Mouse (Mus musculus): ENCODE measurements around the gene Nedd9. TPM values are rescaled to one million over a fixed set of nuclear protein-coding genes. Genes with fewer than 3 reads are reported as not detected.

Gene Nedd9
- polyA plus RNA-seq, 1 experiment from 2014 or later, result 11.1 TPM

DNA sequence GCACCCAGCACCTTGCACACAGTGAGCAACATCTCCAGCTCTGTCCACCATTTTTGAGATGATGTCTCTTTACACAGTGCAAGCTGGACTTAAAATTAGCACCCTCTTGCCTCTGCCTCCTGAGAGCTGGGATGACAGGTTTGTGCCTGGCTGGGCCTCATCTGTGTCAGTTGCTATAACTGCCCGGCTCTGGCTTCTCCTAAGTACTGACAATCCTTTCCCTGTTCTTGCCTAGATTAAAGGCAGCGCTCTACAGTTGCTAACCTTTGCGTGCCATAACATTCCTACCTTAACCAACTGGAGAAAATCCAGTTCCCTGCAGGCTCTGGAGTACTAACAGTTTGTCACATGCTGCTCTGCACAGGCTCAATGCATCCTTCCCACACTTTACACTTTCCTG, 77.9 kb downstream of the Nedd9 start:
- DNase-seq (ENCODE audit: low spot score), result no peak
- no peaks in the 10 kb centered on the region for H3K9me3 ChIP-seq (replicated peaks)
- H3K27me3 ChIP-seq (ENCODE audit: low read depth, poor library complexity, severe bottlenecking), result no peaks in the 10 kb centered on the region
- no peak overlapping the region for H3K4me3 ChIP-seq
- no peaks in the 10 kb centered on the region for H3K36me3 ChIP-seq
- H3K27ac ChIP-seq, result no peak overlapping the region
- WGBS, result 78% methylated on average over 3 of the region's 3 CpGs
- H3K4me1 ChIP-seq, result no peaks in the 10 kb centered on the region

DNA sequence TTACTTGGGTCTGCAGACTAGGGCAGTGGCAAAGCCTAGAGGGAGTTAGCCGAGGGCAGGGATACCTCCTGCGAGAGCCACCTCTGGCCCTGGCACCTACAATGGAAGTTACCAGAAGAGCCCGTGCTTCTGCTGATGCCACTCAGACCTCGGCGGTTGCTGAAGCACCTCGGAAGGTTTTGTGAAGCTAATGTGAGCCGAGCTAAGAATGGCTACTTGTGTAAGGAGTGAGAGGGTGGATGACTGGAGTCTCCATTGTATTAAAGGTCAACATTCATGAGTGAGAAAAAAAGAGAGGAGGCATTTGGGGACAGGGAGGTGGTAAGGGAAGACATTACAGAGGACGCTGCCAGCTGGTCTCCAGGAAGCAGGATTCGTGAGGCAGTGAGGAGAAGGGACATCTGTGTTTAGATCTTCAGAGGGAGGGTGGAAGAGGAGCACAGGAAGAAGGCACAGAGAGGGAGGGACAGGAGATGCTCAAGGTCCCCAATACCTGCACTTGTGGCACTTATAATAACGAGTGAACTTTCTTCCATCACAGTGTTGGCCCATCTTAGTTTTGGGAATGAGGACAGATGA, 78.7 kb downstream of the Nedd9 start:
- Histone ChIP-seq H3K9me3 (replicated peaks) (no peaks in the 10 kb centered on the region), H3K36me3 (no peaks in the 10 kb centered on the region), H3K27ac (no peak overlapping the region), H3K4me1 (no peaks in the 10 kb centered on the region), H3K4me3 (no peak overlapping the region), H3K27me3 (ENCODE audit: low read depth, poor library complexity, severe bottlenecking) (no peaks in the 10 kb centered on the region)
- no peak for DNase-seq (ENCODE audit: low spot score)
- WGBS, result 88% methylated on average over 10 of the region's 10 CpGs

- no peak for DNase-seq (ENCODE audit: low spot score)
- 92% methylated on average over 5 of the region's 5 CpGs for WGBS
These were observed 82.2 kb downstream of the Nedd9 start for GRCm38 (mm10) chr13:41405009-41405408.

DNA sequence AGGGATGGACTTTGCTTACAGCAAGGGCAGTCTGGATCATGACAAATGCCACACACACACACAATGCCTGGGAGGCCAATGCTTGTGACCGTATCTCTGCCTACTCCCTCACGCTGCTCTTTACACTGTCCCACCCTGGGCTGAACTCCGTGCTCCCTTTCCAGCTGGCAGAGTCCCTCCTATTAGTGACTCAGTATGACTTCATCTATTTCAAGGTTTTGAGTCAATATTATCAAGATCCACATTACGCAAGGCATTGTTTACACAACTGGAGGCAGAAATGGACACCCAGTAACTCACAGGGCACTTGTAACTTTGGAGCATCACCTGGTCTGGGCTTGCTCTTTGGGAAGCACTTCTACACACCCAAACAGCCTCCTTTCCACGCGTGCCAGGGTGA, 83.3 kb downstream of the Nedd9 start:
- DNase-seq (ENCODE audit: low spot score), result no peak
- Histone ChIP-seq H3K27me3 (ENCODE audit: low read depth, poor library complexity, severe bottlenecking) (no peaks in the 10 kb centered on the region), H3K27ac (no peak overlapping the region), H3K36me3 (no peaks in the 10 kb centered on the region), H3K4me3 (no peak overlapping the region), H3K4me1 (0 out of 2 replicates have a peak, but pooled peaks cover 3% of the 10 kb centered on the region), H3K9me3 (replicated peaks) (no peaks in the 10 kb centered on the region)
- WGBS, result 93% methylated on average over 6 of the region's 6 CpGs

More at GRCm38 (mm10) chr13:41405009-41405408, 82.2 kb downstream of the Nedd9 start:
- Histone ChIP-seq H3K36me3 (no peaks in the 10 kb centered on the region), H3K27me3 (ENCODE audit: low read depth, poor library complexity, severe bottlenecking) (no peaks in the 10 kb centered on the region), H3K9me3 (replicated peaks) (no peaks in the 10 kb centered on the region), H3K4me1 (0 out of 2 replicates have a peak, but pooled peaks cover 3% of the 10 kb centered on the region), H3K27ac (no peak overlapping the region), H3K4me3 (no peak overlapping the region)

DNA sequence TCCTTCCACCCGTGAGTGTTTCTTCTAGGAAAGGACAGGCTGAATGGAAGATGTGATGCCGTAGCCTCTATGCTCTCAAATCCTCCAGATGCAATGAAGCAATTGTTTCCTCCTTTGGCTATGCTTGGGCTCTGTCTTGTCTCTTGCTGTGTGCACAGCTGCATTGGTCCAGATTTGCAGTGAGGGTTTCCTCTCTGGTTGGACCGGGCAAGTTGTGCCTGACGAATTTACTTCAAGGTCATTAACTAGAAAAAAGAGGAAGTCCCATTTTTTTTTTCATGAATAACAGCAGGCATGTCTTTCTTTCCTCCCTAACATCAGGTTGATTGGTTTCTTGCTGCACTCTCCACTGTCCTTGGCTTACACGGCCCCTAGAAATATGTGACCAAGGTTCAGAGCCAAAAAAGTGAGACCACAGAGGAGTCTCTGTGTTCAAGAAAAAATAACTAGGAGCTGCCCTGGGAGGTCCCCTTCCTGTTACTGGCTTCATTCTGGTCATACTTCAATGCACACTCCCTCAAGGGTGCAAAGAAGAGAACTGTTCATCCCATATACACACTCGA, 84.6 kb downstream of the Nedd9 start:
- no peak for DNase-seq (ENCODE audit: low spot score)
- Histone ChIP-seq H3K4me3 (no peak overlapping the region), H3K36me3 (no peaks in the 10 kb centered on the region), H3K4me1 (0 out of 2 replicates have a peak, but pooled peaks cover 3% of the 10 kb centered on the region), H3K27ac (no peak overlapping the region), H3K9me3 (replicated peaks) (no peaks in the 10 kb centered on the region), H3K27me3 (ENCODE audit: low read depth, poor library complexity, severe bottlenecking) (no peaks in the 10 kb centered on the region)
- WGBS, result 76% methylated on average over 6 of the region's 6 CpGs

DNA sequence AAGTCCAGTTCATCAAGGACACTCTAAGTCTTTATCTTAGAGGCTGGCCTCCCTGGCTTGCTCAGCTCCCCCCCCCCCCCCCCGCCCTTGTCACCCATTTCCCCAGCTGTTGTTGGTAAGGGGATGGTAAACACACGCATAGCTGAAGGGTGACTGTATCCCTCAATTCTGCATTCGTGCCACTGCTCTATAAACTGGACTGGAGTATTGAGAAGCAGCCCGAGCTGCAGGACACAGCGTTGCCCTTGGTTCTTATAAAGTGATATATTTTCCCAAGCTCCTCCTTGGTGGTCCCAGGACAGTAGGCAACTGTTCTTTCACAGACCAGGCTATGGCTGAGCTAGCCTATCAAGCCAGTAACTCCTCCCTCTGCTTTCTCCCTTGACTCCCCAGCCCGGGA, 85.4 kb downstream of the Nedd9 start:
- Histone ChIP-seq H3K27ac (no peak overlapping the region), H3K36me3 (no peaks in the 10 kb centered on the region), H3K4me3 (no peak overlapping the region), H3K4me1 (0 out of 2 replicates have a peak, but pooled peaks cover 3% of the 10 kb centered on the region), H3K27me3 (ENCODE audit: low read depth, poor library complexity, severe bottlenecking) (no peaks in the 10 kb centered on the region), H3K9me3 (replicated peaks) (no peaks in the 10 kb centered on the region)
- 77% methylated on average over 6 of the region's 6 CpGs for WGBS
- DNase-seq (ENCODE audit: low spot score), result no peak

- no peak overlapping the region for H3K27ac ChIP-seq
- no peak for DNase-seq (ENCODE audit: low spot score)
- H3K4me1 ChIP-seq, result 0 out of 2 replicates have a peak, but pooled peaks cover 3% of the 10 kb centered on the region
- H3K9me3 ChIP-seq (replicated peaks), result no peaks in the 10 kb centered on the region
- WGBS, result 83% methylated on average over 3 of the region's 3 CpGs
- no peaks in the 10 kb centered on the region for H3K27me3 ChIP-seq (ENCODE audit: low read depth, poor library complexity, severe bottlenecking)
- H3K36me3 ChIP-seq, result no peaks in the 10 kb centered on the region
- no peak overlapping the region for H3K4me3 ChIP-seq
These were observed 86.9 kb downstream of the Nedd9 start for GRCm38 (mm10) chr13:41400289-41400688.

DNA sequence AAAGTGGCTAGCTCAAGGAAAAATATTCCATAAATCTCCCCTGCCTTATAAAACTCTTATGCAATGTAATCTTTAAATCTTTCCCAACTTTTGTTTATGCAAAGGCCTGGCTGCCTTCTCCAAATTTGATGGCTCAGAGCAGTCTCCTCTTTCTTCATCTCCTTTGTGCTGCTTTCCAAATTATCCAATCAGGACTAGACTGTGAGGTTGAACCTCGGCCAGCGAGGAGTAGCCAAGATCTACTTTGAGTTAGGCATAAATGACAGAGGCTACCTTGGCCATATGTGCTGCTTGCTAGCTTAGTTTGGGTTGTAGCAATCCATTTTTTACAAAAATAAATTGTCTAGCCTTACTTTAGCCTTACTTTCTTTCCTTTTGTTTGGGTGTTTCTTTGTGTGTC, 95.0 kb downstream of the Nedd9 start:
- no peak overlapping the region for H3K4me3 ChIP-seq
- no peaks in the 10 kb centered on the region for H3K27me3 ChIP-seq (ENCODE audit: low read depth, poor library complexity, severe bottlenecking)
- WGBS, result 96% methylated on average over 2 of the region's 2 CpGs
- no peaks in the 10 kb centered on the region for H3K36me3 ChIP-seq
- DNase-seq (ENCODE audit: low spot score), result no peak
- no peaks in the 10 kb centered on the region for H3K4me1 ChIP-seq
- no peaks in the 10 kb centered on the region for H3K9me3 ChIP-seq (replicated peaks)
- H3K27ac ChIP-seq, result no peak overlapping the region

DNA sequence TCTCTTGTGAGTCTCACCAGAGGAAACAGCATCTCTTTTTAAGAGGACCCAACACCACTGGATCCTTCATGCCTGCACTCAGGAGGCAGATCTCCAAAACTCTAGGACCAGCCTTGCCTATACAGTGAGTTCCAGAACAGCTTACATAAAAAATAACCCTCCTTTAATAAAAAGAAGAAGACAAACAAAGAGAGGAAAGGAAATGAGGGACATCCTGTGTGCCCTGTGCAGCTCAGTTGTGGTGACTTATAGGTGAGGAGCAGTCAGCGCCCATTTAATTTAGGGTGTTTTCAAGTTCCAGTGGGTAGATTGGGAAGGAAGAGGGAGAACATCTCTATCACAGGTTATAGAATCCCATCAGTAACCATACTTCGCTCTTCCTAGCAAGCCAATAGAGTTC, 96.5 kb downstream of the Nedd9 start:
- DNase-seq (ENCODE audit: low spot score), result no peak
- Histone ChIP-seq H3K36me3 (no peaks in the 10 kb centered on the region), H3K27ac (no peak overlapping the region), H3K4me1 (no peaks in the 10 kb centered on the region), H3K27me3 (ENCODE audit: low read depth, poor library complexity, severe bottlenecking) (no peaks in the 10 kb centered on the region), H3K4me3 (no peak overlapping the region), H3K9me3 (replicated peaks) (no peaks in the 10 kb centered on the region)
- 91% methylated on average over 2 of the region's 2 CpGs for WGBS

GRCm38 (mm10) chr13:41386581-41386980, 100.6 kb downstream of the Nedd9 start:
- Histone ChIP-seq H3K27ac (no peak overlapping the region), H3K4me3 (no peak overlapping the region), H3K9me3 (replicated peaks) (no peaks in the 10 kb centered on the region), H3K36me3 (no peaks in the 10 kb centered on the region), H3K27me3 (ENCODE audit: low read depth, poor library complexity, severe bottlenecking) (no peaks in the 10 kb centered on the region), H3K4me1 (no peaks in the 10 kb centered on the region)
- DNase-seq (ENCODE audit: low spot score), result no peak
- WGBS, result 71% methylated on average over 4 of the region's 4 CpGs

DNA sequence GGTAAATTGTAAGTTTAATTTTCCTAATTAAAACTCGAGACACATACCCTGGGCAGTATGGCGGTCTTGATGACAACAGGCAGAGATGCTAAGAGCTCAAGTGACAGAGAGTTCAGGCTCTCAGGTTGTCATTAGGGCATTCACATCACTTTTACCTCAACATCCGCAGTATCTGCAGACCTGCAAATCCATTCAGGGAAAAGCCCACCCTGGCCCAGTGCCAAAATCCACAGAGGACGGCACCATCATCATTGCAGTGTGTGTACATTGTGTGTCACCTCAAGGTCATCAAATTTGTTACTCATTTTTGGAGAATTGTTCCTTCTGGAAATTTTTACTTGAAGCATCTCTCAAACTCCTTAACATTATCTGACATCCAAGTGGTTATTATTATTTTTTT, 102.3 kb downstream of the Nedd9 start:
- no peak overlapping the region for H3K27ac ChIP-seq
- 89% methylated on average over 4 of the region's 4 CpGs for WGBS
- H3K4me3 ChIP-seq, result no peak overlapping the region
- DNase-seq (ENCODE audit: low spot score), result no peak
- no peaks in the 10 kb centered on the region for H3K36me3 ChIP-seq
- H3K9me3 ChIP-seq (replicated peaks), result no peaks in the 10 kb centered on the region
- no peaks in the 10 kb centered on the region for H3K4me1 ChIP-seq
- no peaks in the 10 kb centered on the region for H3K27me3 ChIP-seq (ENCODE audit: low read depth, poor library complexity, severe bottlenecking)

DNA sequence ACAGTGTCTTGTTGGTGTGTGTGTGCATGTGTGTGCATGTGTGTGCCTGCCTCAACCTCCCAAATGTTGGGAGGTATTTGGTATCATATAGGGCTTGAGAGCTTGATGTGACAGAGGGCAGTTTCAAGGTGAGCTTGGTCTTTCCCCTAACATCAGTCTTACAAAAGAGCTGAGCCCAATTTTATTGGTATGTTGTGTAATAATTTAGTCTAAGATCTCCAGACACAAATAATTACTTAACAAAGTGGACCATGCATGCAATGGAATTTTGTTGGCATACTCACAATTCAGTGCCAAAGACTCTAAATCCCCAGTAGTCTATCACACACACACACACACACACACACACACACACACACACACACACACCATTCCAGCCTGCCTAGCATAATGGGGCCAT, 104.5 kb downstream of the Nedd9 start:
- no peak for DNase-seq (ENCODE audit: low spot score)
- Histone ChIP-seq H3K36me3 (no peaks in the 10 kb centered on the region), H3K9me3 (replicated peaks) (no peaks in the 10 kb centered on the region), H3K4me3 (no peak overlapping the region), H3K27me3 (ENCODE audit: low read depth, poor library complexity, severe bottlenecking) (0 out of 2 replicates have a peak, but pooled peaks cover 6% of the 10 kb centered on the region), H3K4me1 (peaks cover 5% of the 10 kb centered on the region), H3K27ac (no peak overlapping the region)

GRCm38 (mm10) chr13:41381806-41382546, 105.2 kb downstream of the Nedd9 start:
- 0 out of 2 replicates have a peak, but pooled peaks cover 6% of the 10 kb centered on the region for H3K27me3 ChIP-seq (ENCODE audit: low read depth, poor library complexity, severe bottlenecking)
- no peaks in the 10 kb centered on the region for H3K9me3 ChIP-seq (replicated peaks)
- no peak for DNase-seq (ENCODE audit: low spot score)
- no peaks in the 10 kb centered on the region for H3K36me3 ChIP-seq
- 89% methylated on average over 5 of the region's 5 CpGs for WGBS
- H3K4me1 ChIP-seq, result peaks cover 11% of the 10 kb centered on the region
- H3K27ac ChIP-seq, result no peak overlapping the region
- no peak overlapping the region for H3K4me3 ChIP-seq
